Mouse (Mus musculus): ENCODE measurements around the gene Acvr1b. TPM values are rescaled to one million over a fixed set of nuclear protein-coding genes. Genes with fewer than 3 reads are reported as not detected.

The Acvr1b gene
- total and polyA plus RNA-seq, 3 experiments: 2.7 to 4.8 (median 2.9) TPM

GRCm38 (mm10) chr15:101141061-101141541 lies 32.8 kb upstream of the Acvr1b start:
- peaks cover 0 to 33% of the 10 kb centered on the region in 2 experiments for H3K36me3 ChIP-seq (replicated peaks in 1 of 2; ENCODE audit: control insufficient read depth in 1 of 2, insufficient read depth in 1 of 2, low read length in 1 of 2)
- no peaks in the 10 kb centered on the region for H3K79me2 ChIP-seq (replicated peaks; ENCODE audit: control insufficient read depth, extremely low read depth, insufficient read depth, poor library complexity, severe bottlenecking)
- no peak overlapping the region for H3K9ac ChIP-seq (ENCODE audit: insufficient read depth, low read depth)
- no peaks in the 10 kb centered on the region for H3K27me3 ChIP-seq (replicated peaks)
- dilution Hi-C loops (cut with MboI; ENCODE audit: extremely low pct_ligation_motif_present, extremely low pct_unique_long_range_greater_than_20kb, low sequenced_read_pairs): no loop called here
- H3K4me1 ChIP-seq (ENCODE audit: control insufficient read depth in 1 of 2, insufficient read depth in 2 of 2): peaks cover 28 to 85% of the 10 kb centered on the region in 2 experiments
- TF ChIP-seq E2F4 (IDR thresholded peaks at IDR 0.05; ENCODE audit: insufficient replicate concordance, low read depth, low read length): no peak
- 0 out of 2 replicates have a peak, but pooled peaks have one; percentile 20 for TF ChIP-seq POLR2A (IDR thresholded peaks at IDR 0.05; ENCODE audit: low read depth, low read length)
- DNase-seq (ENCODE audit: extremely low read depth): peak; percentile 56
- H3K9me3 ChIP-seq (replicated peaks; ENCODE audit: low read length): no peaks in the 10 kb centered on the region
- H3K27ac ChIP-seq (ENCODE audit: insufficient read depth, low read depth): no peak overlapping the region
- in situ Hi-C loops (cut with MboI; ENCODE audit: low pct_ligation_motif_present, low pct_unique_long_range_greater_than_20kb, low sequenced_read_pairs): no loop called here
- 0 out of 2 replicates have a peak overlapping the region, but pooled peaks have one; percentile 16 for H3K4me2 ChIP-seq (ENCODE audit: insufficient read depth, low read depth, poor library complexity, severe bottlenecking)
- H3K4me3 ChIP-seq (replicated peaks in 1 of 3; ENCODE audit: low read depth in 2 of 3, low read length in 2 of 3, poor library complexity in 1 of 3): no peak overlapping the region

- Histone ChIP-seq H3K36me3 (replicated peaks in 1 of 2; ENCODE audit: control insufficient read depth in 1 of 2, insufficient read depth in 1 of 2, low read length in 1 of 2) (peaks cover 0 to 25% of the 10 kb centered on the region in 2 experiments), H3K4me3 (replicated peaks in 1 of 3; ENCODE audit: low read depth in 2 of 3, low read length in 2 of 3, poor library complexity in 1 of 3) (no peak overlapping the region), H3K9me3 (replicated peaks; ENCODE audit: low read length) (no peaks in the 10 kb centered on the region), H3K4me2 (ENCODE audit: insufficient read depth, low read depth, poor library complexity, severe bottlenecking) (no peak overlapping the region), H3K27ac (ENCODE audit: insufficient read depth, low read depth) (no peak overlapping the region), H3K79me2 (replicated peaks; ENCODE audit: control insufficient read depth, extremely low read depth, insufficient read depth, poor library complexity, severe bottlenecking) (no peaks in the 10 kb centered on the region), H3K4me1 (ENCODE audit: control insufficient read depth in 1 of 2, insufficient read depth in 2 of 2) (peaks cover 40 to 93% of the 10 kb centered on the region in 2 experiments), H3K9ac (ENCODE audit: insufficient read depth, low read depth) (no peak overlapping the region), H3K27me3 (replicated peaks) (no peaks in the 10 kb centered on the region)
- TF ChIP-seq UBTF (IDR thresholded peaks at IDR 0.05; ENCODE audit: low read depth, low read length): no peak
- no peak for TF ChIP-seq SMC3 (IDR thresholded peaks at IDR 0.05; ENCODE audit: low read depth, low read length)
- no peak for TF ChIP-seq TCF12 (IDR thresholded peaks at IDR 0.05; ENCODE audit: low read depth, low read length)
- TF ChIP-seq KAT2A (IDR thresholded peaks at IDR 0.05; ENCODE audit: insufficient replicate concordance, low read length): no peak
- TF ChIP-seq ZC3H11A (IDR thresholded peaks at IDR 0.05; ENCODE audit: low read depth, low read length): no peak
- no peak for TF ChIP-seq HCFC1 (IDR thresholded peaks at IDR 0.05; ENCODE audit: low read depth, low read length)
- no peak for TF ChIP-seq JUND (conservative IDR thresholded peaks at IDR 0.05; ENCODE audit: low read depth, low read length)
- dilution Hi-C loops (cut with MboI; ENCODE audit: extremely low pct_ligation_motif_present, extremely low pct_unique_long_range_greater_than_20kb, low sequenced_read_pairs) (no loop called here), in situ Hi-C loops (cut with MboI; ENCODE audit: low pct_ligation_motif_present, low pct_unique_long_range_greater_than_20kb, low sequenced_read_pairs) (no loop called here)
- no peak for DNase-seq (ENCODE audit: extremely low read depth)
Observed at GRCm38 (mm10) chr15:101142672-101143071, 31.2 kb upstream of the Acvr1b start.

DNA sequence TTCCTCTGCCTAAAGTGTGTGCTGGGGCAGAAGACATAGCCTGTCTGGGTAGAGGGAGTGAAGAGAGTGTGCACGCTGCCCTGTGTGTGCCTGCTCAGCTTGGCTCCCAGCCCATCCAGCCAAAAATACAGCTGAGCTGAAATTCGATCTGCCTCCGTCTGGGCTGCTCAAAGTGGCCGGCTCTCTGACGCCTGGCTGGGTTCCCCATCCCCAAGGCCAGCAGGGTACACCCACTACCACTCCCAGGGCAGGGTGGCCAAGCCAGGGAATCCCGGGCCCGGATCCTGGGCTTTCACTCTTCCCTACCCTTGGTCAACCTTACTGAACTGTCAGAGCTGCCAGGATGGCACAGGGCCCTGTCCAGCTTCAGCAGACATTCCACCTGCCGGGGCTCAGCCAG lies 30.4 kb upstream of the Acvr1b start:
- Histone ChIP-seq H3K9ac (ENCODE audit: insufficient read depth, low read depth) (no peak overlapping the region), H3K27me3 (replicated peaks) (no peaks in the 10 kb centered on the region), H3K4me3 (replicated peaks in 1 of 3; ENCODE audit: low read depth in 2 of 3, low read length in 2 of 3, poor library complexity in 1 of 3) (no peak overlapping the region), H3K79me2 (replicated peaks; ENCODE audit: control insufficient read depth, extremely low read depth, insufficient read depth, poor library complexity, severe bottlenecking) (no peaks in the 10 kb centered on the region), H3K9me3 (replicated peaks; ENCODE audit: low read length) (no peaks in the 10 kb centered on the region), H3K27ac (ENCODE audit: insufficient read depth, low read depth) (no peak overlapping the region), H3K4me2 (ENCODE audit: insufficient read depth, low read depth, poor library complexity, severe bottlenecking) (no peak overlapping the region), H3K36me3 (replicated peaks in 1 of 2; ENCODE audit: control insufficient read depth in 1 of 2, insufficient read depth in 1 of 2, low read length in 1 of 2) (peaks cover 0 to 23% of the 10 kb centered on the region in 2 experiments), H3K4me1 (ENCODE audit: control insufficient read depth in 1 of 2, insufficient read depth in 2 of 2) (peaks cover 36 to 91% of the 10 kb centered on the region in 2 experiments)
- dilution Hi-C loops (cut with MboI; ENCODE audit: extremely low pct_ligation_motif_present, extremely low pct_unique_long_range_greater_than_20kb, low sequenced_read_pairs) (no loop called here), in situ Hi-C loops (cut with MboI; ENCODE audit: low pct_ligation_motif_present, low pct_unique_long_range_greater_than_20kb, low sequenced_read_pairs) (no loop called here)
- TF ChIP-seq TBP (conservative IDR thresholded peaks at IDR 0.05; ENCODE audit: low read depth, low read length): no peak
- no peak for TF ChIP-seq EP300 (IDR thresholded peaks at IDR 0.05; ENCODE audit: low read length)
- no peak for TF ChIP-seq USF1 (IDR thresholded peaks at IDR 0.05; ENCODE audit: low read depth, low read length)
- no peak for TF ChIP-seq USF2 (conservative IDR thresholded peaks at IDR 0.05; ENCODE audit: low read depth, low read length)
- TF ChIP-seq NRF1 (IDR thresholded peaks at IDR 0.05; ENCODE audit: low read depth, low read length): no peak
- no peak for TF ChIP-seq MXI1 (IDR thresholded peaks at IDR 0.05; ENCODE audit: low read depth, low read length)
- TF ChIP-seq ELF1 (IDR thresholded peaks at IDR 0.05; ENCODE audit: low read depth, low read length): no peak
- no peak for TF ChIP-seq KAT2A (IDR thresholded peaks at IDR 0.05; ENCODE audit: insufficient replicate concordance, low read length)
- no peak for TF ChIP-seq JUN (IDR thresholded peaks at IDR 0.05; ENCODE audit: insufficient read depth, low read depth, low read length)
- TF ChIP-seq E2F4 (IDR thresholded peaks at IDR 0.05; ENCODE audit: insufficient replicate concordance, low read depth, low read length): no peak
- no peak for TF ChIP-seq ZC3H11A (IDR thresholded peaks at IDR 0.05; ENCODE audit: low read depth, low read length)
- TF ChIP-seq JUND (conservative IDR thresholded peaks at IDR 0.05; ENCODE audit: low read depth, low read length): no peak
- TF ChIP-seq UBTF (IDR thresholded peaks at IDR 0.05; ENCODE audit: low read depth, low read length): no peak
- TF ChIP-seq CHD2 (IDR thresholded peaks at IDR 0.05; ENCODE audit: low read length): no peak
- TF ChIP-seq SIN3A (IDR thresholded peaks at IDR 0.05; ENCODE audit: low read length): no peak
- TF ChIP-seq MAFK (IDR thresholded peaks at IDR 0.05; ENCODE audit: insufficient replicate concordance, low read length): no peak
- no peak for DNase-seq (ENCODE audit: extremely low read depth)
